Mouse (Mus musculus) hindlimb bud, embryonic 11.5 days (tissue): Measurements from ENCODE around the gene Spef2.
"Not testable (repeated sequence)": the region's sequence is repeated elsewhere in the genome, so short reads cannot be mapped to it uniquely, and the experiment has no call there.

Experiments
- DNase-seq: peaks from one replicate; pipeline ENCODE4 v3.0.0-alpha.2; 2012; ENCODE audit warnings: low read depth, low spot score; ENCODE audit errors: extremely low spot score

Spef2 gene

DNA sequence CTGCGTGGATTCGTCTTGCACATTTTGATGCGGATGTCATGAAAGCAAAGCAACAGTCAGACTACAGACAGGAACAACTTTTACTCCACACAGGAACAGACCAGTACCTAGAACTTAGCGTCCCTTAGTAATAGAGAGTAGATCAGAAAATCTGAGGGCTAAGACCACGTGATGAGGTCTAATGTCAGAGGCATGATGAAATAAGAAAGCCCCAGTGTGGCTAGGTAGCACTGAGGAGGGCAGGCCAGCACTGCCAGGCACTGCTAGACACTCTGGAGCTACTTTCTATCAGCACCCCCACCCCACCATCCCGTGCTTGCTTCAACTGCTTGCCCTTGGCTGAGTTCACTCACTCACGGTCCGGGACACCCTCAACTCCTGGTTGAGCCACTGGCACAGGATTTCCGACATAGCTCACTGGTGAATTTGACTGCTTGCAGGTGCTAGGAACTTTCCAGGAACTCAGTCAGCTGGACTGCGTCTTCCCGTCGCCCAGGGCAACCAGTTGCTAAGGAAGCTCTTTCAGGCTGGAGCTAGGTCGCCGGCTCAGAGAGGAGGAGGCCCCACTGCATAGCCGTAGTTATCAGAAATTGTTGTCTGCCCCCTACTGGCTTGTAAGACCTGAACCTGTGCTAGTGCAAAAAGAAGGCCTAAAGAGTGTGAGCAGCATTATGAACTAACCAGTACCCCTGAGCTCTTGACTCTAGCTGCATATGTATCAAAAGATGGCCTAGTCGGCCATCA, at the start of gene Spef2:
Gene Spef2 (minus strand): TSS at position 510 of the 744 bp plus-strand sequence.
- peak; percentile 42 for DNase-seq

DNA sequence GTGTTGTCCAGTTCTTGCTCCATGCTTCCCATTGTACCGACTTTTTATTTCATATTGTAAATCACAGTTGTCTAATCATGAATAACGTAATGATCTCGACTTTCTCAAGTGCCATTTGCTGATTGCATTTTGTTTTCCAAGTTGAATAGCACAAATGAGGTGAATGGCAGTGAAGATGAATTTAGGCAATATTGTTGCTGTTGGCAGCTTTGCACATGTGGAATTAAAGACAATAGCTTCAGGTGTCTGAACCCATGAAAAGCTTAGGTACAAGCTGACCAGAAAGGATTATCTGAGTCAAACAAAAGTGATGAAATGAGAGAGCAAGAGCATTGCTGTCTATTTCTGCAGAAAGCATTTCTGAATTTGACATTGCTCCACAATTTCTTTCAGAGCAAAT, 45.5 kb upstream of the Spef2 start:
- DNase-seq: no peak

DNA sequence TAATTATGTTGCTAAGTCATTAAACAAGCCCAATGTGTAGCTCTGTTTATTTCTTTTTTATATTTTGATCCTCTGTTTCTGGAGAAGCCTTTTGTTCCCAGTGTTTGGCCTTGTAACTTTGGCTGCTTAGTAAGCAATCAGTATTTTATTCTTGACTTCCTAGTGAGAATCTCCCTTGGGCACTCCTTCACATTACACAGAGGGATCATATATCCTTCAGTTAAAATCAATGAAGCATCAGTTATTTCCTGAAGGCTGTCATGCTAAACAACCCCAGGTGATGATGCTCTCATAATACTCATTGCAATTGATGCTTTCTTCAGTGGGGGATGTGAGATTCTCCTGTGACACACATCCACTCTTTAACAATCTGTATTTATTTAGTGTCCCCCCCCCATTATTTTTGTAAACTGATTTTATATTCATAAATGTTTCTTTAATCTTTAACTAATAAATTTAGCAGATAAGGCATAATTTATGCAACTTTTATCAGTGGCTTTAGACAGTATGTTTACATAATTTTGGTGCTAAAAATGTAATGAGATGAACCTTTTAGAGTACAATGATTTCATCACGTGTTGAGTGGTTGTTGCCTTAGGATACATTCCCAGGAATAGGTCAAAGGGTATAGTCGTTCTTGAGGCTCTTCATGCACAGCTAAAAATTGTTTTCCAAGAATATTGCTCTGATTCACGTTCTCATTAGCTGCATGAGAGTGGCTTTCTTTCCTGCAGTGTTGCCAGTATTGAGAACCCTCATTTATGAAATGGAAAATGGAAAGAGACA, 39.8 kb upstream of the Spef2 start:
- no peak for DNase-seq

DNA sequence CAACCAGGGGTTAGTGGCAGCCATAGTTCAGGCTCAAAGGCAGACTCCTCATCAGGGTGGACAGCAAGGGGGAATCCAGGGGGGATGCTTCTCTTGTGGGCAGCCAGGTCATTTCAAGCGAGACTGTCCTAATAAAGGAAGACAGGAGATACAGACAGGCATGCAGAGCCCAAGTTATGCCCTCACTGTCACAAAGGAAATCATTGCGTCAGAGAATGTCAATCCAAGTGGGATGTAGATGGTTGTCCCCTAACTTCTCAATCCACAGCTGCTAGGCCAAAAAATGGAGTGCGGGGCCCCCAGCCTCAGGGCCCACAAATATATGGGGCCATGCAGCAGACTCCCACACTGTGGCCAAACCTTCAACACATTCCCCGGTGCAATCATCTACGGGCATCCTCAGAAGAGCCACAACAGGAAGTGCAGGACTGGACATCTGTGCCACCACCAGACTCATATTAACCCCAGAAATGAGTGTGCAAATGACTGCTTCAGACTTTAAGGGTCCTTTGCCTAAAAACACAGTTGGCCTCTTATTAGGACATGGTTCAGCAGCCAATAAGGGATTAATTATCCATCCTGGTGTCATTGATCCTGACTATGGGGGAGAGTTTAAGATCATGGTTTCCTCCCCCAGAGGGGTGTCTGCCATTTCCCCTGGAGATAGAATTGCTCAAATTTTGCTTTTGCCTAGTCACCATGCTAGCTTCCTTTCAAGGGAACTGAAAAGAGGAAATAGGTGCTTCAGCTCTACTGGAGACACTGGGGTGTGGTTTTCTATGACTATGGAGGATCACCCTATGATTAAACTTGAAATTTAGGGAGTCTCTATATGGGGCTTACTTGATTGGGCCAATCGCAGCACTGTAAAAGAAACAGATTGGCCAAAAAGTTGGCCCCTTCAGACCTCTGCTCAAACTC, 25.8 kb upstream of the Spef2 start:
- not testable (repeated sequence) for DNase-seq

DNA sequence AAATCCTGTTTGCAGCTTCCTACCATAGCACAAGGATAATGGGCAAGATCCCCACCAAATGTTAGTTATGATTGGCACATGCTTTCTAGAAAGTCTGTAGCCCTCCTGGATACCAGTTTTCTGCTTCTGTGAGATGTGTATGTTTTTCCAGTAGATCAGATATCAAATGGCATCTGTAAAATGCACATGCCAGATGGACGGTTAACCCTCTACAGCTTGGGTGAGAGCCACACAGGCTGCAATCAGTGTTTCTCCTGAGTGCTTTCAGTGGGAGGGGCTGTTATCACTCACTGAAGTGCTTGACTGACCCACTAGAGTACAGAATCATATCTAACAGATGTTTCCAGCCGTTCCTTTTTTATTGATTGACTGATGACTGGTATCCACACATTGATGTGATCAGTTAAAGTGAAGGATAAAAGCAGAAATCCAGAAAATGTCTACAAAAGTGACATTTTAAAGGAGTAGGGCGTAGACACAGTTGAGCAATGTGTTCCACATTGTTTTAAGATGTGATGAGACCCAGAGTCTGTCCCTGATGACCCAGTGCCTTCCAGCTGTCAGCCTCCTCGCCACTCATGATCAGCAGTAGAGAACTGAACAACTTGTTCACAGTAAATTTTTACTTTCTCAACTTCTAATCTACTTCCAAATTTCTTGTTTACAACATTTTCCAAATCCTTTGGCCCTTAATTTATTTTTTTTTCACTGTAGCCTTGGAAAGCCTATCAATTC, 19.7 kb upstream of the Spef2 start:
- DNase-seq: no peak

DNA sequence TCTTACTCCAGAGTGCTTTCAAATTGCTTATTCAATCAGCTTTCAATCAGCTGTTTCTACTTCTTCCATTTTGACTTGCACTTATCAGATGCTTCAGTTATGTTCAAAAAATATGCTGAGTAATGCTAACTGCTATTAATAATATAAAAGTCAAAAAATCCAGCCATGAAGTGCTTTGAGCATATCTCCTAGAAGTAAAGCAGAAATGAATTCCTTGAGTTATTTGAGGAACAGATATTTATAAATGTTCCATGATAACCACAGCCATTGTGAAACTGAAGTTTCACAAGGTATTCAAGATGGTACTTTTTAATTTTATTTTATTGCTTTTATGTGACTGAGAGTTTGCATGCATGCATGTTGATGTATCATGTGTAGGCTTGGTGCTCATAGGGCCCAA, 18.4 kb upstream of the Spef2 start:
- no peak for DNase-seq

DNA sequence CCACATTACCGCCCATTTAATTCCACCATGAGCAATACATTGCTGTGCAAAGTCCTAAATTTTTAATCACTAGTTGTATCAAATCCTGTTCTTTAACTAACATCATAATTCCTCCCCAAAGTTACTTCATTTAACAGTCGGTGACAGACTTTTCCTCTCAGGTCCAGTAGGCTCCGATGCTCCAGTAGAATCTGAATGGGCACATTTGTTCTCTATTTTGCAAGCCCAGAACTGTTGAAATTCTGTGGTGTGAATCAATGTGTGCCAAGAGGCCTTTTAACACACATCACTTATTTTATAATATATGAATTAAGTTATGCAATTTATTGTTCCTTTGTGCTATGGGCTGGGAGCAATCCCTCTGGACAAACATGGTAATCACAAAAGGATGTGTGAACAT, 2.3 kb upstream of the Spef2 start:
- no peak for DNase-seq

DNA sequence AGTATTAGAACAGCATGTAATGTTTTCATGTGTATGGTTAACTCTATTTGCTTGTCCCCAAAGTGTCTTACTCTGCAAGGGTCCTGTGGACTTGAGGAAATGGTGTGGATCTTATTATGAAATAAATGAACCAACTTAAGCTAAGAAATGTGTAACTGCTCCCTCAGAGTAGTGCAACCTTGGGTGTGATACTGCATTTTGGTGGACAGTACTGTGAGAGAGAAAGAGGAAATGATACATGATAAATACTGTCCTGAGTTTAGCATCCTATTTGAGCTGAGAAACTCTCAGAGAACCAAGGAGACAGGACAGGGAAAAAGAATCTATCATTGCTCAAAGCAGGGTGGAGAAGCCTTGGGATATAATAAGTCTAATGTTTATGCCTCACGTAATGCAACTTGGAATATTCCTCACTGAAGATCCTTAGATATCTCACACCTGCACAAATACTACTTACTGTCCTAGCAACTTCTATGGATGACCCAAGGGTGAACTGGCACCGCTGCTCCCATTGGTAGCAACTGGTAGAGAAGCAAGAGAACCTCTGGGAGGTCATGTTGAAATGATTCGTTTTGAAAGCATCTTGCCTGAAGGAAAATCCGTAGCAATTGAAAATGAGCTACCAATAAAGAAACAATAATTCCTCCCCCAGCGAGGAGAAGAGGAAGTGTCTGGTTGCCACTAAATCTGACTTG, 1.1 kb downstream of the Spef2 start:
- no peak for DNase-seq

DNA sequence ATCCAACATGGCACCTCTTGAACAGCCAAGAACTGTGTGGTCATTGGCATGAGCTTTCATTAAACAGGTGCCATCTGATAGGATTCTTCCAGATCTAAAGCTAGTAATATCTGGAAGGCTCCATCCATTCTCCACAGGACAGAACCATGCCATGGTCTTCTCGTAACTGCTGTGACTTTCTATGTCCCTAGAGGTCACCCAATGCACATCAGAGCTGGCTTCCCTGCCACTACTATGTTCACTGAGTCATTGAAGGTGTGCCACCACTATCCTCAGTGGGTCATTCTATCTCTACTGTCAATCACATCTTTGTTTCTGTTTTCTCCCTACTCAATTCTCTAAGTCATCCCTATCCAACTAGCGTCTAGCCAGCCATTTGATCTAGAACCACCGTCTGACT, 6.5 kb downstream of the Spef2 start:
- DNase-seq: no peak

DNA sequence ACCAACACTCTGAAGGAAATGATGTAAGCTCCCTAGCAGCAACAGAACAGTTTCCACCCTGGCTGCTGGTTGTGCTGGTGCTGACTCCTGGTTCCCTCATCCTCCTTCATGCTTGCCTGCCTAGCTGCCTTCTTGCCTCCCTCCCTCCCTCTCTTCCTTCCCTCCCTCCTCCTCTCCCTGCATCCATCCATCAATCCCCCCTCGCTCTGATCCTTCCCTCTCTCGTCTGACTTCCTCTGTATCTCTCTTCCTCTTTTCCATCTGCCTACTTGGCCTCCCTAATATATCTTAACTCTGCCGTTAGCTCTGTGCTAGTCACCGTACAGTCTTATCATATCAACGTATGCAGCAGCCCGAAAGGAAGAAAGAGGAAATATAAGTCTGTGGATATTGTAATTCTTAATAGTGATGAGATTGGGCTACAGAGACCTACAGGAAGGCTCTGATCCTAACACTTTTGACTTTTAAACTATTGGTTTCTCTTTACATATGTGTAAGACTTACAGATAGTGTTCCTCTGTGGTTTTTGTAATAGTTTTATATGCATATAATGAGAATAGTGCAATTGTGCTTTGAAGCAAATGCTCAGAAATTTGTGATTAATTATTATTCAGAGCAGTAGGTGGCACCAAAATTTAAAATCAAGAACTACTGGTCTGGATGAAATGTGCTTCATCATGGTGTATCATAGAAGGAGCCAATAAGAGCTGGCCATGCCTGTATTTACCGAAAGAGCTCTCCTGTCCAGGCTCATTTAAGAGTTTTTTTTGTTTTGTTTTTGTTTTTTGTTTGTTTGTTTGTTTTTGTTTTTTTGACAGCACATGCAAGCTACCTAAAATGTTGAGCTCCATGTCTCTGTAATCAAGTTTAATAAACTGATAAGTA, 33.9 kb downstream of the Spef2 start:
- no peak for DNase-seq

DNA sequence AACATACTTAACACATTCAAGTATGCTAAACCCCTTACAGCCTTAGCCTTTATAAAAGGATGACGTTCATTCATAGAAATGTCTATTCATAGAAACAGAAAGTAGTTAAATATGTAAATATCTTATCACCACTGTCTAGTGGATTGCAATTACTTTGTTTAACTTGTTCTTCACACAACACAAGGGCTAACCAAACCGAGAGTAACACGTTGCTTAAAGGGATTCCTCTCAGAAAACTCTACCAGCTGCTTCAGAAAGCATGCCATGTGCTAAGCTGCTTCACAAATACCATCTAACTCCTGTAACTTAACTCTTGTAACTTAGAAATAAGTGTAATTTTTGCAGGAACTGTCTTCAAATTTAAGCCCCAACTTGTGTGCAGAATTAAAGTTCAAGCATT, 35.0 kb downstream of the Spef2 start:
- no peak for DNase-seq

DNA sequence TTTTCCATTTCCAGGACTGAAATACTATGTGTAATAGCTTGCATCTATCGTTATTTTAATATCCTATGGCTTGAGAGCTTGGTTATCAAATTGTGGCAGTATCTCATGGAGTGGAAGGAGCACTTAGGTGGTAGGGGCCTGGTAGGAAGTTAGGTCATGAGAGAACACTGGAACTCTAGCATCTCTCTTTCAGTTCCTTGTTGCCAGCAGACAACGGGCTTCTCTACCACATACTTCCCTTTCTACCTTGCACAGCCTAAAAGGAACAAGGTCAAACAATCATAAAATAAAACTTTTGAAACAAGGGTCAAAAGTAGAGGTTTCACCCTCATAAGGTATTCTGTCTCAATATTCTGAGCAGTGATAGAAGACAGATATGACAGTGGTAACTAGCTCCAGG, 38.3 kb downstream of the Spef2 start:
- no peak for DNase-seq

DNA sequence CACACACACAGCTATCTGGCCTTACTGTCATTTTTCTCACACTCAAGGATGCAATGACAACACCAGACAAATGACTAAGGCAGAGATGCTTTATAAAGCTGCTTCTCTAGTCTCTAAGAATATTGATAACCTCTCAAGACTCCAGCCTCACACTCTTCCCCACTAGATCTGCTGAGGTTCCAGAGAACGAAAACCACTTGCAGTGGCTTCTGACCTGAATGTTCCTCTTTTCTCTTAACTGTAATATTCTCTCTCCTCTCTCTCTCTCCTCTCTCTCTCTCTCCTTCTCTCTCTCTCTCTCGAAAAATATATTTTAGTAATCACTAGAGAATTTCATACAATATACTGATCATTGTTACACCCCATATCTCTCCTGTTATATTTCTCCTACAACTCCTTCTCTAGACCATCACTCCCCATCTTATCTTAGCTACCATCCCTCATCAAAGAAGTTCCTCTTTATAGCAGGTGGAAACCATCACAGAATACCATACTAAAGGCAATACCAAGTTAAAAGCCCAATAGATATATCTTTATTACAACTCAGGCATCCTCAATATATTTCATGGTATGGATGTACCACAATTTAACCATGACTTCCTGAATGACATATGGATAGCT, 42.7 kb downstream of the Spef2 start:
- no peak for DNase-seq

DNA sequence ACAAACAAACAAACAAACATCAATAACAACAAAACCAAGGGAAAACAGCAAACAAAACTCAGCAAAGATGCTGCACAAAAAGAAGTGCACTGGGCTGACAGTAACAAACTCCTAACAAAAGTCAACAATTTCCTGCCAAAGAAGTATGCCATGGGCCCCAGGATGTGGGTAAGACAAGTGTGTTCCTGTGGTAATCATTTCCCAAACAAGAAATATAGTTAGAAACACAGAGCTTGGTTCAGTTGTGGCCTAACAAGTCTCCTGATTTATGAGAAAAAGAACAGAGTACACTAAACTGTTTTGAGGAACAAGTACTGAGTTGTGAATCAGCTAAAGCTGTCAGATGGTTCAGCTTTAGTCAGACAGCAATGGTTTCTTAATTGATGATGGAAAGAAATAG, 46.8 kb downstream of the Spef2 start:
- no peak for DNase-seq

DNA sequence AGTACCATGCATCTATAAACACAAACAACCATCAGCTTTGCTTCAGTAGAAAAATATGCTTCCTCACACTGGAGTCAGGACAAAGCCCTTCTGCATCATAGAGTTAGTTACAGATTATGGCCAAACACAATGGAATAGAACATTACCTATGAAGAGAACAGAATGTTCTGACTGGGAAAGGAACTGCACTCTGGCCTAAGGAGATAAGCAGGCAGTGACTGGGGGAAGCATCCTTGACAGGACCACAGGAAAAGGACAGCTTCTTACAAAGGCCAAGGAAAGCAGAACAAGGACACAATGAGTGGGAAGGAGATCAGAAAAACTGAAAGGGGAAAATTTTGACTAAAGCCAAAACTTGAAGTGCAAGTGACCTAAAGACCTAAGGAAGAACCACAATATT, 56.9 kb downstream of the Spef2 start:
- DNase-seq: no peak

DNA sequence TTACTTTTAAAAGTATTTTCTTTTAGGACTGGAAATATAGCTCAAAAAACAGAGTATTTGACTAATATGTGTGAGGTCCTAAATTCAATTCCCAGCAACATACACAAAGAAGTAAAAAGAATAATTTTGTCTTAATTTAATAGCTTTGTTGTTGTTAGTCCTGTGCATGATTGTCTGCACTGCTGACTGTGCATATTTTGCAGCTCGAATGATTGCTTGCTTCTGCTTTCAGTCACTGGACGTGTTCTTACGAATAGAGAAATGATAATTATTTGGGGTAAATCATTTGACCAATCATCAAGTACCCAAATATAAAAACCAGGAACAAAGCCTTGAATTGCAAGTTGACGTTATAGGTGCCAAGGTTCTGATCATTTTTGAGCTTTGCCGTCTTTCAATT, 57.8 kb downstream of the Spef2 start:
- DNase-seq: no peak

DNA sequence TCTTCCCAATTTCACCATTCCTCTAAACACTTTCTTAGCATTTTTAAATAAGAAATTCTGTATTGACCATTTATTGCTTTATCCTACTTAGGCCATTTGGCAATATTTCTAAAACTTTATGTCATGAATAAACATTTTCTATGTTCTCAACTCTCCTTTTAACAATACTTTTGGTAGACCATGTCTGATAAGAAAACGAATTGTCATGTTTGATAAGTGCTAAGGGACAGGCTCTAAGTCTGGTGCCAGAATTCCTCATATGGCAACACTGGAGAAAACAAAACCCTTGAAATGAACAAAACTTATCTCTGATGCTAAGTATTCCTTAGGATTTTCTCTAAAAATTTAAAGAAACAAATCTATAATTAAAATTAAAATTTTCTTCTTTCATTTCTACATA, 58.2 kb downstream of the Spef2 start:
- no peak for DNase-seq

DNA sequence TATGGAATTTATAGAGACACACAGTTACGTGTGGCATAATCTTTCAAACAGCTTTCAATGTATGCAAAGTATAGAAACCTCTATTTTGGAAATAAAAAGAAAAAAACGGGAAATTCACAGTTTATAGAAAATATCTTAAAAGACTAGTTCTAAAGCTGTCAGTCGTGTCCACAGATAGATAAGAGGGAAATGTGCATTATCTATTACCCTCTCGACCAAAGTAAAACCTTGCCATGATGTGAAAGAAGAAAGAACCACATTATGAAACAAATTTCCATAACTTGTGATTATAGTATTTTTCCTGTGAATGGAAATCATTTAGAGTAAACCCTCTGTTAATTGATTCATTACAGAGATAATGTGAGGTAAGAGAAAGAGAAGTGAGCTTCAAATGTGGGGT, 65.2 kb downstream of the Spef2 start:
- DNase-seq: no peak
